Mouse (Mus musculus) kidney, adult 2 months (tissue): ENCODE data around the gene Trib2. TPM values are rescaled to one million over a fixed set of nuclear protein-coding genes. Genes with fewer than 3 reads are reported as not detected.

Source experiments
- DNase-seq: peaks from one replicate; pipeline ENCODE4 v3.0.0; 2021
- H3K27ac ChIP-seq: fragments of 200-500 bp; 2 replicates; pipeline ENCODE4 v1.5.1; 2012; ENCODE audit warnings: low read depth, low read length, control low read depth, inconsistent platforms; ENCODE audit not compliant: insufficient read depth
- H3K27me3 ChIP-seq: fragments of 200-500 bp; replicated peaks from 2 replicates; pipeline ENCODE4 v1.6.1; 2012; ENCODE audit warnings: mild to moderate bottlenecking, moderate library complexity, low read length, inconsistent platforms; ENCODE audit not compliant: control insufficient read depth, insufficient read depth
- H3K36me3 ChIP-seq: fragments of 200-500 bp; 2 replicates; pipeline ENCODE4 v1.6.1; 2012; ENCODE audit warnings: mild to moderate bottlenecking, moderate library complexity, low read length, inconsistent platforms; ENCODE audit not compliant: control insufficient read depth, insufficient read depth
- H3K4me1 ChIP-seq: fragments of 200-500 bp; 2 replicates; pipeline ENCODE4 v1.6.1; 2011; ENCODE audit warnings: low read length; ENCODE audit not compliant: control insufficient read depth, insufficient read depth
- H3K4me3 ChIP-seq: fragments of 200-500 bp; 2 replicates; pipeline ENCODE4 v1.5.1; 2011; ENCODE audit warnings: mild to moderate bottlenecking, low read depth, low read length, control low read depth; ENCODE audit not compliant: insufficient read depth
- CTCF ChIP-seq: fragments of 200-500 bp; conservative IDR thresholded peaks from 2 replicates; pipeline ENCODE4 v1.5.1; 2011; ENCODE audit warnings: low read depth, mild to moderate bottlenecking, control low read depth, low read length, moderate library complexity, mixed read lengths; ENCODE audit not compliant: insufficient read depth, insufficient read length
- POLR2A ChIP-seq: fragments of 200-500 bp; IDR thresholded peaks from one replicate; pipeline ENCODE4 v1.6.1; 2011; ENCODE audit warnings: low read depth, low read length, control low read depth
- WGBS: fragments of 180-500 bp; shearing (Covaris S2); methylation state at CpG from one replicate; pipeline ENCODE4 v1.1.7; 2018; 5-methylcytosine and 5-hydroxymethylcytosine counted together
- polyA plus RNA-seq: library from polyadenylated mRNA; depleted of rRNA; stranded (reverse); fragments of >200 nt; gene quantifications from 2 replicates; pipeline ENCODE4 v1.2.3, GENCODE M21; 2012

Gene Trib2
- polyA plus RNA-seq, 1 experiment, result 22.2 TPM

- 86% methylated on average over 8 of the region's 8 CpGs for WGBS
- no peak overlapping the region for H3K27ac ChIP-seq
- no peak overlapping the region for H3K4me3 ChIP-seq
- H3K4me1 ChIP-seq, result no peaks in the 10 kb centered on the region; the same call in 1 of the 2 replicates
- H3K27me3 ChIP-seq, result no peaks in the 10 kb centered on the region
- TF ChIP-seq CTCF (no peak), POLR2A (no peak)
- no peaks in the 10 kb centered on the region for H3K36me3 ChIP-seq
- DNase-seq, result no peak
These were observed 55.1 kb downstream of the Trib2 start for GRCm38 (mm10) chr12:15761453-15762116.

DNA sequence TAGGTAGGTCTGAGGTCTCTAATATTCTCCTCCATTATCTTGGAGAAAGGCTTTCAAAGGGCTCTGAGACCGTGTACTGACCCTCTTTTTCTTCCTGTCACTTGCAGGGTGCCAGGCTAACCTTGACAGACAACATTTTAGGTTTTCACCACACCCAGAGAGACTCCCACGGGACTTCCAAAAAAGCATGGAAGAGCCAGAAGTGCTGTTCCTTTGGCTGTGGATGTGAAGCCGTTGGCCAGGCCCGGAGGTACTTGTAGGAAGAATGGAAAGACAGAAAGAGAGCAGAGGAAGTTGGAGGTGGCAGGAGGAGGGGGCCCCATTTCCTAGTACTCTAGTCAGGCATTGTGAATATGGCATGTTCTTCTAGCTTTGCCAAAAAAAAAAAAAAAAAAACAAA, 56.0 kb downstream of the Trib2 start:
- Histone ChIP-seq H3K36me3 (no peaks in the 10 kb centered on the region), H3K4me3 (no peak overlapping the region), H3K27me3 (no peaks in the 10 kb centered on the region), H3K27ac (no peak overlapping the region), H3K4me1 (no peaks in the 10 kb centered on the region; the same call in 1 of the 2 replicates)
- WGBS, result 81% methylated on average over 4 of the region's 4 CpGs
- DNase-seq, result no peak
- no peak for TF ChIP-seq CTCF
- TF ChIP-seq POLR2A, result no peak

DNA sequence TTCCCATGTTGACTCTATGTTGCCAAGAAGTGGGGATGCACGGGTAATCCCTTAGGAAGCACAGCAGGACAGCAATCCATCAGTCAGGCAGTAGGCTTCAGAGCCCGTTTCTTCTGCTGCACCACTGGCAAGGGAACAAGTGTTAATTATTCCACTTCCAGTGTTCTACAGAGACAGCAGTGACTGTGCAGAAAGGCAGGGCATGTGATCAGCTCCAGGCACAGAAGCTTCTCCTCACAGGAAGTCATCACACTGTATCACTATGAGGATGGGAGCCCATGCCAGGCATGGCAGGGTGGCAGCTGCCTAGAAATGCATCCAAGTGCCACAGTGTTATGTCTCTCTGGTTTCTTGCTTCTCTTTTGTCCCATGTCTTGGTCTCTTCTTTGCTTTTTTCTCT, 57.9 kb downstream of the Trib2 start:
- H3K36me3 ChIP-seq, result no peaks in the 10 kb centered on the region
- no peak overlapping the region for H3K27ac ChIP-seq
- no peaks in the 10 kb centered on the region for H3K27me3 ChIP-seq
- no peak for DNase-seq
- TF ChIP-seq CTCF (no peak), POLR2A (no peak)
- WGBS, result 55% methylated on average over 2 of the region's 2 CpGs
- no peak overlapping the region for H3K4me3 ChIP-seq
- no peaks in the 10 kb centered on the region; the same call in 1 of the 2 replicates for H3K4me1 ChIP-seq

DNA sequence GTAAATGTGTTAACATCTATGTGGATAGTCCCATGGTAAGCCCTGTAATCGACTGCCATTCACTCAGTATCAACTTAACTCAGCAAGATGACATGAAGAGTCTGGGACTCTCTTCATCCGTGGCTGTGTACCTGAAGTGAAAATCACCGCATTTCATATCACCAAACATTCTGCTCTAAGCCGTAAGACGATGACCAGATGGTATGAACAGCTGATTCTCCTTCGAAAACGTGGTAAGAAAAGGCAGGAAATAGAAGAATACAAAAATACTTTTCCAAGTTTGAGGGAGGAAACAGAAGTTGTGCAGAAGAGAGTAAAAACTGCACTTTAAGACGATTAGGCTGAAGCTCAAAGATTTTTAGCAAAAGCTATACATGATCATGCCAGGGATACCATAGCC, 59.4 kb downstream of the Trib2 start:
- no peak for DNase-seq
- H3K27ac ChIP-seq, result no peak overlapping the region
- H3K4me3 ChIP-seq, result no peak overlapping the region
- no peaks in the 10 kb centered on the region for H3K27me3 ChIP-seq
- no peaks in the 10 kb centered on the region; the same call in 1 of the 2 replicates for H3K4me1 ChIP-seq
- 77% methylated on average over 8 of the region's 8 CpGs for WGBS
- TF ChIP-seq POLR2A (no peak), CTCF (no peak)
- H3K36me3 ChIP-seq, result no peaks in the 10 kb centered on the region

- DNase-seq, result no peak
- Histone ChIP-seq H3K27me3 (no peaks in the 10 kb centered on the region), H3K36me3 (no peaks in the 10 kb centered on the region), H3K27ac (peak overlapping the region; percentile 31; the same call in 1 of the 2 replicates), H3K4me1 (no peaks in the 10 kb centered on the region; the same call in 1 of the 2 replicates), H3K4me3 (no peak overlapping the region)
- 34% methylated on average over 2 of the region's 2 CpGs for WGBS
- TF ChIP-seq CTCF, result no peak
- no peak for TF ChIP-seq POLR2A
These were observed 61.6 kb downstream of the Trib2 start for GRCm38 (mm10) chr12:15755030-15755690.

- TF ChIP-seq POLR2A (no peak), CTCF (no peak)
- H3K36me3 ChIP-seq, result no peaks in the 10 kb centered on the region
- no peaks in the 10 kb centered on the region; the same call in 1 of the 2 replicates for H3K4me1 ChIP-seq
- 55% methylated on average over 2 of the region's 2 CpGs for WGBS
- peak overlapping the region; percentile 31; the same call in 1 of the 2 replicates for H3K27ac ChIP-seq
- no peaks in the 10 kb centered on the region for H3K27me3 ChIP-seq
- no peak overlapping the region for H3K4me3 ChIP-seq
- DNase-seq, result peak; percentile 54
These were observed 62.1 kb downstream of the Trib2 start for GRCm38 (mm10) chr12:15754602-15755001.

DNA sequence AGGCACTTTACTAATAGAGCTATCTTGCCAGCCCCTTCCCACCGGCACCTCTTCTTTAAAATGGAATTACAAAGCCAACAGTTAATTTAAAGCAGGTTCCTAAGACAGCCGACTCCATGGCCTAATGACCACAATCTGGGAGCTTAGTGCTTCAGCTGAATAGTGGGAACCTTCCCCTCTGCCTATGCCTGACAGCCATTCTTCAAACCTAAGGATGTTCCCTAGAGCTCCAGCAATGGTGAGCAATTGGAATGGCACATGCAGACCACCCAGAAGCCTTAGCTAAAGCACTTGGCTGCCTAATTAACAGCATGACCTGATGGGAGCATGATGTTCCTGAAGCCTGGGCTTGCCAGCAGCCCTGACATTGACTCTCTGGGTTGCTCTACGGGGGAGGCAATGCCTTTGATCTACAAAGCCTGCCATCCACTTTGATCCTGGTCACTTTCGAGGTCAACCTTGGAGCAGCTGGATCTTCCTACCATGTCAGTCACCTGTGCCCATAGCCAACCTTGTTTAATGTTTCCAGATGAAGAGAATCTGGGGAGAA, 67.0 kb downstream of the Trib2 start:
- Histone ChIP-seq H3K36me3 (no peaks in the 10 kb centered on the region), H3K27me3 (no peaks in the 10 kb centered on the region), H3K27ac (no peak overlapping the region), H3K4me1 (no peaks in the 10 kb centered on the region), H3K4me3 (no peak overlapping the region)
- no peak for DNase-seq
- 33% methylated on average over 4 of the region's 4 CpGs for WGBS
- no peak for TF ChIP-seq POLR2A
- no peak for TF ChIP-seq CTCF
